Mouse (Mus musculus) kidney, adult 2 months (tissue): ENCODE data around the gene Iqsec3.

ENCODE experiments used
- CTCF ChIP-seq: fragments of 200-500 bp; conservative IDR thresholded peaks from 2 replicates; pipeline ENCODE4 v1.5.1; 2011; ENCODE audit warnings: low read depth, mild to moderate bottlenecking, control low read depth, low read length, moderate library complexity, mixed read lengths; ENCODE audit not compliant: insufficient read depth, insufficient read length
- POLR2A ChIP-seq: fragments of 200-500 bp; IDR thresholded peaks from one replicate; pipeline ENCODE4 v1.6.1; 2011; ENCODE audit warnings: low read depth, low read length, control low read depth

- TF ChIP-seq CTCF: no peak
- TF ChIP-seq POLR2A: no peak
Observed at GRCm38 (mm10) chr6:121382071-121382470, 91.4 kb downstream of the Iqsec3 start.
